Mouse (Mus musculus) liver, adult 2 months (tissue): Measurements from ENCODE around the gene Gpx6.

Source experiments
- CTCF ChIP-seq: fragments of 200-500 bp; IDR thresholded peaks from 2 replicates; pipeline ENCODE4 v1.5.1; 2011; ENCODE audit warnings: low read depth, low read length, control low read depth
- POLR2A ChIP-seq: fragments of 200-500 bp; IDR thresholded peaks from 2 replicates; pipeline ENCODE4 v1.6.1; 2011; ENCODE audit warnings: low read length, control low read depth; ENCODE audit not compliant: insufficient read depth; ENCODE audit errors: extremely low read depth

DNA sequence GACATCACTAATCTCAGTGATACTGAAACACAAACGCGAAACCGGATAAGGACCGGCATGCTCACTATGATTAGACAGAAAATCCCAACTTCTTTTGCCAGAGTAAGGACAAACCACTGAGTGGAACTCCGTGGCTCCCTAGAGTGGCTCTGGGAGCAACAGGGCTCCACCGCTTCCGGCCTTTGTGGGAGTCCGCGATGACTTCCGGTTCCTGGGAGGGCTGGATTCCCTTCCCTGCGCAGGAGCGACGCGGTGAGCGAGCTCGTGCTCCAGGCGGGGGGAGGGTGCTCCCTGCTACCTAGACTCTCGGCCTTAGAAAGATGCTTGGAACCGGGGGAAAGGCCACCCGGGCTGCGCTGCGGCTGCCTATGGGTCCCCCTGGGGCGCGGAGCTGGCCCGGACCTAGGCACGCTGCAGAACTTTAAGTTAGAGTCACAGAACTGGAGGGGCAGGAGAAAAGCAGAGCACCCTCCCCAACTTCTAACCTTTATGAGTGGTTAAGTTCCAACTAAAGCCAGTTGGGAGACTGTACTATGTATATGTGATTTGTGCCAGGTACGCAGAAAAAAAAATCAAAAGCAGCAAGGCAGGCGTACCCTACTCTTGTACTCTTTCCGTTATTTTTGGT, 50.8 kb downstream of the Gpx6 start, which contains the start of gene Zscan12:
- TF ChIP-seq CTCF (no peak), POLR2A (peak; percentile 82)
